Comparison of ENCODE assay signal across 8 mouse cellular contexts in the genomic region with DNA sequence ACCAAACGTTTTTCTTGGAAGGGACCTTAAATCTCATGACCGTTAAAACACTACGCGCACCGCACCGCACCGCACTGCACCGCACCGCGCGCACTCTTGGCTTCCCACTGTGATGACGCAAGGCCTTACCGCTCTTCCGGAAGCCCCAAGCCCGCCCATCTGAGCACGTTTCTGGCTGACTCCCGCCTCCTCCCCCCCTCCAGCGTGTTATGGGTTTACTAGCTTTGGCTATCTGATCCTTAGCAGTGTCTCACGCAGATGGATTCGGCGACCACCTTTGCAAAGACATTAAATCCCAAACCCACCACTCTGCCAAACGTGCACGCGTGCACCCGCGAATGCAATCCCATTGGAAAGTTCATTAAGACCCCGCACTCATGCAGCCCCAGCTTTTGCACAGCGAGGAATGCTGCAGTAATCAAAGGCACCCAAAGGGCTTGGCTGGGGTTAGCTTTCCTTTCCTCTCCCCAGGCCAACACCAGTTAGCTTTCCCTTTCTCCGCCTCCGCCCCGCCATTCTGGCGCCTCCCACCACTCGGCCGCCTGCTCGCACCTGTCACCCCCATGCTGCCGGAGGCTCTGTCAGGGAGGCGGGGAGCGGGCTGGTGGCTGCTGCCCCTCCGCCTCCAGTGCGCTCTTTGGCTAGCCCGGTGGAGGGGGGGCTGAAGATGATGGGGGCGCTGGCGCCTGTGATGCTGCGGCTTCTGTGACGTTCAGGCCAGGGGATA. TPM values are rescaled to one million over a fixed set of nuclear protein-coding genes. Genes with fewer than 3 reads are reported as not detected.
A peak's percentile ranks its signal among the peaks of the same experiment; 100 is the strongest.
DNase-seq lines count a peak whose midpoint lies in the region; ATAC-seq and TF ChIP-seq lines count a peak whose summit lies in the region.
"Had no signal": no experiment of that assay in that cellular context is flagged by ENCODE, and none has a peak within 500 bp of the region (broad histone marks: within the 10 kb centered on the region; RNA-seq: fewer than 3 reads in every experiment).

A gene (minus strand): TSS at position 643 of the 727 bp plus-strand sequence.

- intact Hi-C loops in gastrocnemius, adult 2 months (cut with DNase I): no loop called here
- intact Hi-C loops in left cerebral cortex, postnatal 36 days (cut with DNase I): loop anchor here (2.0 kb wide), 1 partner anchor 19 kb away; no protein-coding TSS in a partner anchor

- H3K4me3 ChIP-seq in gastrocnemius, adult 2 months: peak within 1 kb of the TSS; percentile 79

- TF ChIP-seq CTCF in gastrocnemius, adult 2 months (IDR thresholded peaks at IDR 0.05): no peak

- peak within 1 kb of the TSS; percentile 38; the same call in 1 of the 2 replicates for H3K27ac ChIP-seq in gastrocnemius, adult 2 months

- DNase-seq in adrenal gland, adult 2 months: peak; percentile 73
- peak; percentile 85 to 89 for DNase-seq in cerebellum, postnatal 10 days
- DNase-seq in gastrocnemius, adult 2 months: peak; percentile 78
- peak; percentile 68 to 78 for DNase-seq in left cerebral cortex, postnatal 36 days (ENCODE audit: low spot score in 2 of 2)
- DNase-seq in right cerebral cortex, postnatal 25 days: peak; percentile 76

- peak; percentile 89 for ATAC-seq in inflammation-experienced regulatory T-cells, adult 6 months
- ATAC-seq in megakaryocyte progenitor cell, adult 5-6 weeks (replicated peaks; ENCODE audit: poor library complexity): peak; percentile 85

RNA-seq across cellular contexts. Expression of the gene that starts here (rescaled TPM):
- total RNA-seq in adrenal gland, adult 2 months (2021): not detected
- polyA plus RNA-seq in adrenal gland, adult 2 months (2012; rRNA removed): not detected in 2 replicates
- not detected for total RNA-seq in gastrocnemius, adult 2 months (2021)
- polyA plus RNA-seq in inflammation-experienced regulatory T-cells, adult 6 months (2017; shearing (Covaris generic)): not detected
- total RNA-seq in left cerebral cortex, postnatal 36 days (2021): 1 to 10 TPM; 2.0 to 2.4 TPM
- not detected in 2 replicates for total RNA-seq in megakaryocyte progenitor cell, adult 5-6 weeks (2015)
- not detected in 2 replicates for total RNA-seq in megakaryocyte progenitor cell, adult 5-6 weeks (2017)
- total RNA-seq: gastrocnemius, postnatal 4 days had no signal

Comparison
In these comparisons a context has a peak if more than half of its experiments do, and no peak if none do; other contexts are left out.
1. Peak in every context shown above with its lines: DNase-seq, ATAC-seq, H3K4me3 ChIP-seq and H3K27ac ChIP-seq.
2. Peak in DNase-seq in adrenal gland, adult 2 months; RNA of the gene not detected or under 1 TPM.
3. Peak in DNase-seq, H3K4me3 ChIP-seq and H3K27ac ChIP-seq in gastrocnemius, adult 2 months; RNA of the gene not detected or under 1 TPM.
4. Peak in ATAC-seq in inflammation-experienced regulatory T-cells, adult 6 months; RNA of the gene not detected or under 1 TPM.
5. Peak in ATAC-seq in megakaryocyte progenitor cell, adult 5-6 weeks; RNA of the gene not detected or under 1 TPM.